Mouse (Mus musculus) retina, postnatal 1 day (tissue): ENCODE measurements around the gene Ccdc146.

Experiments used
- DNase-seq: peaks from one replicate; pipeline ENCODE4 v3.0.0-alpha.2; 2012

Gene Ccdc146

DNA sequence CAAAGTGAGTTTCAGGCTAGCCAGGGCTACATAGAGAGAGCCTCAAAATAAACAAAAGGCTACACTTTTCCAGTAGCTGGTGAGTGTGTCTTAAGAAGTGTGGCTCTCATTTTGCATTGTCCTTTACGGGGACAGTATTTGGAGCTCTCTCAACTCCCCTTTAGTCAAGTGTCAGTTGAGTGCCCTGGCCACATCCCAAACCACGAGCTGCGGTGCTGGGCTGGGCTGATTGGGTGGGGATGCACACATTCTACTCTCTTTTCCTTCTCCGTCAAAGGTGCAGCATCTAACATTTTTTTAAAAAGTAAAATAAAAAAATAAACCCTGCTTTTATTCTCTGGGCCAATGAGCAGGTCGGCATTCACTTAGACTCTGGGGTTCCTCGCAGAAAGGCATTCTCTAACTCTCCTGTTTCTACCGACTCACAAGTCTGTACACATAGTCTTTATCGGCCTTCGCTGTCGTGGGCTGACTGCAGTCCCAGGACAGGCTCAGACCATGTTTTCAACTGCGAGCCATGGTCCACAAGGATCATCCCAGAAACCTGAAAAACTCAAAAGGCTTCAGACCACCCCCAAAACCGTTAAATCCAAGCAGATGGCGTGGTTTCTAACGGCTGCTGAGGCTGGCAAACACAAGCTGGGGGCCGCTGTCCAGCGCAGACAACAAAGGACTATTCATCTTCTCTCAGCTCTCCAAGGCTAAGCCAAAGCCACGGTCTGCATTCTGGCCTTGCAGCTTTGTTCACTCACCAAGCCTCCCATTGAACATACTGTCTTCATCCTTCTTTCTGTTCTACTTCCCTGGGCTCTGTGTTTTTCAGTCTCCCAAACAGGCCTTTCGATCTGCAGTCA lies 161.0 kb downstream of the Ccdc146 start:
- peak; percentile 96 for DNase-seq

DNA sequence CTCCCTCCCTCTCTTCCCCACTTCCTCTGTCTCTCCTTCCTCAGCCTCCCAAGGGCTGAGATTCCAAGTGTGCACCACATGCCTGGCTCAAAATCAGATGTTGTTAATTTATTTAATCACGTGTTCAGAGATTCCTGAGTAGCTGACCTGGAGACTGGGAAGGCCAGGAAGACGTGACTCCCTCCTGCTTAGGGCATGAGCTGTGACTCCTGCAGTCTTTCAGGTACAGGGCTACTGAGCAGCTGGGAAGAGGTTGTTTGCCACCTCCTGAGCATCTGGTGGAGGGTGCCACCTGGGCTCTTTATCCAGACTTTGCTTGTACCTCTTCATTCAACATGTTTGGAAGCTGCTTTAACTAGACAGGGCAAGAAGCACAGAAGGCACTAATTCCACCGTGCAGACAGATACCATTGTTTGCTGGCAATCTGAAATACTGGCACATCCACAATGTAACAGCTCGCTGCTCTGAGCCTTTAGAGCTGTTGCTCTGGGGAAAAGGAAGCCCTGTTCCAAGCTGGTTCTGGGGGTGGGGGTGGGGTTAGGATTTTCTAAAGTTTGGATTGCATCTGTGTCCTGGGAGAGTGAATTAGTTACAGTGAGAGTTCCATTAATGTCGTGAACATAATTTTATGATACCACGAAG lies 163.2 kb downstream of the Ccdc146 start:
- no peak for DNase-seq

DNA sequence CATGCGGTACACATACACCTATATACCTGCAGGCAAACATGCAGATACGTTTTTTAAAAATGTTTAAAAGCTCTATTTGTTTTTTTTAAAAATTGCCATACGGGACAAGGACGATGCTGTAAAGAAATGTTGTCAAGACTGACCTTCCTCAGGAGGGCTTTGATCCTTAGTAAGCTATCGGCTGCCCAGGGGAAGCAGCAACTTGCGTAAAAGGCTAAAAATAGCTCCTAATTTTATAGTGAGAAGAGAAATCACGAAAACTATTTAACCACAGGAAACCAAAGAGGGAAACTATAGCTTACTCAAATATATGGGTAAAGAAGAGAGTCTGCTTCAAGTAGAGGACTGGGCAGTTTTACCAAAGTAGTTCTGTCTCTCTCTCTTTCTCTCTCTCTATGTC lies 163.7 kb downstream of the Ccdc146 start:
- no peak for DNase-seq

DNA sequence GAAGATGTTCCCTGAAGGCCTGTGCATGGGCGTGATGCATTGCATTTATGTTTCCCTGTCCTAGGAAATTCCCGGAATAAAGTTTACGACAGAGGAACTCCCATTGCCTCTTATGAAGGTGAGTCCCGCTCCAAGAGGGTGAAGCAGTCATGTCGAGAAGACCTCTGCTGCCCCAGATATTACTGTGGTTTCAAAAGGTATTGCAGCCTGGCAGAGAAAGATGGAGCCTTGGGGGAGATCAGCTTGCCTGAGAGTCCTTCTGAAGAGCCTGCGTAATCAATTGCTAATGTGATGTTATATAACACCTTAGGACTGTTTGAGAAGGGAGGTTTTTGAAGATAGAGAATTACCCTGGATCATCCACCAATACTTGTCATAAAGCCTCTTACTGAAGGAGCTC lies 166.7 kb downstream of the Ccdc146 start:
- peak; percentile 38 for DNase-seq

DNA sequence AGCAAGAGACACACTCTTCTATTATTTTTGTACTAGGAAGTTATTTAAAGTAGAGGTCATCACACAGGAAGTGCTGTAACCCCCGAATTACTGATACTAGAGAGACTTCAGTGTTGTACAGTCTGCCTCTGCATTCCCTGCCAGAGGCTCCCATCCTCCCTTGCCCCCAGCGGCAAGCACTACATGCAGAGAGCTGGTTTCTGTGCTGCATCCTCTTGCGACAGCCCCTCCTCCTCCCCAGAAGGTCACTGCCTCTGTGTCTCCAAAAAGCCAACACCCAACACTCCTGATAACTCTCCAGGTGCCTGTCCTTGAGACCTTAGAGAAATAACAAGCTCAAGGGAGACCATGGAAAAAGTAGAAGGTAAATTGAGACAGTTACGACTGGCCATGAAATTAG lies 167.4 kb downstream of the Ccdc146 start:
- DNase-seq: no peak

DNA sequence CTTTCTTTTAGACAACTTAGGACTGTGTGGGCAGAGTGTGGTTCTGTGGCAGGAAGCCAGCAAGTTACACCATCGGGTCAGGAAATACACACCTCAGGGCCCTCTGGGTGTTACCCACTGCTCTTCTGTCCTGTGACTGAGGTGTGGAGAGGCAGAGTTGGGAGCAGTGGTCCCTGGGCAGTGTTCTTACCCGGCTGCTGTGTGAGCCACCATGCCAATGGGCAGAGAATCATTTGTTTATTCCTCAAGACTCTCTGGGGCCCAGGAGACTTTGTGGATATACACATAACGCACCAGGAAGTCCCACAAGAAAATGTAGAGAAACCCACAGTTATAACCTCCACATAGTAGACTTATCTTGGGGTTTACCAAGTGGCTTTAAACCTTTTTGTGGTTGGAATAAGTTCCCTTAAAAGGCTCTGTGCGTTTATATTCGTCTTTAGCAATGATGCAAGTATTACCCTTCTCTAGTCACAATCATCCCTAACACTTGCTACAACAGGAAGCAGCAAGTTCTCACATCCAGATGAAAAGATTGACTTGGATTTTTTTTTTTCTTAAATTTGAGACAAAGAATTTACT lies 168.8 kb downstream of the Ccdc146 start:
- no peak for DNase-seq

DNA sequence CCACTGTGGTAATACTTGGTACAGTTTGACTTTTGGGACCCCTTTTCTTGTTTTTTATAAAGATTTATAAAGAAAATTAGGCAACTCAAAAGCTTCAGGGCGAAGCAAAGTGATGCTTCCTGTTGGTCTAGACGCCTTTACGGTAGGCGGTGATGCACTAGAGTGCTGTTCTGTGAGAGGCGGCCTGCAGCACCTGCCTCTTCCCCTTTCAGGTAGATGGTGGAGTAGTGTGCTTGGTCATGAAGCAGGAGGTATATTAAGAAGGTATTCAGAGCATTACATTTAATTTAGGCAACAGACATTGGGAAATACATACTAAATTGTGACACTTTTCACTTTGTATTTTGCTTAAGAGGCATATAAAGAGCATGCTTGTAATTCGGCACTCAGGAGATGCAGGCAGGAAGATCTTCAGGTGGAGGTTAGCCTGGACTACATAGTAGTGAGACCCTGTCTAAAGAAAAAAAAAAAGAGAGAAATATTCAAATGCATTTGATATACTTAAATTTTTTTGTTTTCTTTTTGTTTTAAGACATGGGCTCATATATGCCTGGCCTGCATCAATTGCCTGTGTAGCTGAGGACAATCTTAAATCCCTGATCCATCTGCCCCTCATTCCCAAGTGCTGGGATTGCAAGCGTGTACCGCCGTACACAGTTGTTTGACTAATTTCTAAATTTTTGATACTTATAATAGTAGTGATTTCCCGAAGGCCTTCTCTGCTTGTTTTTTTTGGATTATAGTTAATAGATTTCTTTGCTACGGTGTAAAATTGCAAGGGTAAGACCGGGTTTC lies 169.5 kb downstream of the Ccdc146 start:
- no peak for DNase-seq

DNA sequence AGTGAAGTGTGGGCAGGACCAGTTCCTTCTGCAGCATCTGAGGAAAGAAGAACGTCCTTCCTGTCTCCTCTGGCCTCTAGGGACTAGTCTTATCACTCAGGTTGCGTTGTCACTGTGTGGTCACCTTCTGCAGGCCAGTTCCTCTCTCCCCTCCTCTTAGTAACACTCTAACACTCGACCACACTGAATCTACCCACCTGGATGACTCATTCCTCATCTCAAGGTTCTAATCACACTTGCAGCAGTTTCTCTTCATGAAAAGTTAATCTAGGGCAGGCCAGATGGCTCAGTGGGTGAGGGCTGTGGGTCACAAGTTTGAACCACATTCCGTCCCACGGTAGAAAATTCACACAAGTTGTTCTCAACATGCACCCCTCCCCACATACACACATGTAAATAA lies 175.6 kb downstream of the Ccdc146 start:
- no peak for DNase-seq

DNA sequence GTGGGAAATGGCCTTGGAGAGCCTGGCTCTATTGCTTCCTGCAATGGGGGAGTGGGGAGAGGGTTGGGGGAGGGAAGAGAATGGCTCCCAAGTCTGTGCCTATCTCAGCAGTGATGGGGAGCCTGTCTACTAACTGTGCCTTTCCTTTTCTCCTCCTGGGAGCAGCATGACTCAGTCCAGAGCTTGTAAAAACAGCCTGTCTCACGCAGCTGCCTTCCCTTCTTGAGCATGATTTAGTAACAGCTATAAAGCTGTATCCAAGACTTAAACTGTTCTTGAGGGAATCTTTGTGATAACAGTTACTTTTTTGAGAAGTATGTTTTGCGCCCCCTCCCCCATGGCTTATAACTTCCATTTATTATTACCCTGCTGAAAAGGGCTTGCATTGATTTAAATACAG lies 176.6 kb downstream of the Ccdc146 start:
- no peak for DNase-seq

DNA sequence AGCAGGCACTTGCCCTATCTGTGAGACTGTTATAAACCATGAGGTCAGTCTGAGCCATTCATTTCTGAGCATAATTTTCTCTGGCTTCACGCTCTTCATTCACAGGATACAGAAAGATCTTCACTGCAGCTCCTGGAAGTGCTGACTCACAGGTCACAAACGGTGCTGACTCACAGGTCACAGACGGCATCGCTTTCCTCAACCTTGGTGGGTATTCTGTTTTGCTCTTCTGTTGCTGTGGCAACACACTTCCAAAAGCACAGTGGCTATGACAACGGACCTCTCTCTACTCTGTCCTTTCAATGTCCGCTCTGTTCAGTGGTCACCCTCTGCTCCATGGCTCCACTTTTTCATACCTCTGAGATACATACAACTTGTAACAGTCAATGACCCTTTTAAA lies 177.7 kb downstream of the Ccdc146 start:
- DNase-seq: peak; percentile 8

DNA sequence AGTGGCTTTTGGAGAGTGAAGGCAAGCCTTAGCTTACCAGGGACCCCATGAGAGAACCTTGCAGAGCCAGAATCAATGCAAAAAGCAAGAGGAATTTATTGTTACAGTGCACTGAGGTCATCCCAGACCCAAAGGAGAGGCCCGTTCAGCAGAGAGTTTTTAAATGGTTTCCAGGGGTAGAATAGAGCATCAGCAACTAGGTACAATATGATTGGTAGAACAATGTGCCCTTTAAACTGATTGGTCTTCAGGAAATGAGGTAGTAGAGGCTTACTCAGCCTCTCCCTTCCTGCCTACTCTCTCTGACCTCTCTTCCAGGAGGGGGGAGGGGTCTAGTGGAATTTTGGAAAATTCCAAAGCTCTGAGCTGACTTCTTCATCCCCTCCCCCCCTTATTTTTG lies 179.2 kb downstream of the Ccdc146 start:
- DNase-seq: no peak

DNA sequence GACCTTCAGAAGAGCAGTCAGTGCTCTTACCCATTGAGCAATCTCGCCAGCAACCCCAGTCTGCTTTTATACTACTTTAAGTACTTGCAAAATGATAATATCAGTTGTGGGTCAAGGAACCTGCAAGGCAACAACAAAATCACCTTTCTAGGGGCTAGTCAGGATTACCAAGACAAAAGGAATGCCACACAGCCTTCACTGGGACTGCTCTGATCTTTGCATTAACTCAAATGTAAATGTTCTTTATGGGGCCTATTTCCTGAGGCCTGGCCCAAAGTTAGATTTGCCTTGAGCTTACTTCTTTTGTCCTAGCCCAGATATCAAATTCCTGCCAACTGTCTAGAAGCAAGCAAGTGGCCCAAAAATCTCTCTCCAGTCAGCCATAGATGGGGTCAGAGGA lies 179.9 kb downstream of the Ccdc146 start:
- no peak for DNase-seq
